Mouse (Mus musculus) bone marrow, adult 2 months (tissue): ENCODE data around the gene Ptprn2.

Experiments used
- CTCF ChIP-seq: fragments of 200-500 bp; IDR thresholded peaks from 2 replicates; pipeline ENCODE4 v1.5.1; 2011; ENCODE audit warnings: low read length, control low read depth; ENCODE audit not compliant: control insufficient read depth, insufficient read depth
- POLR2A ChIP-seq: fragments of 200-500 bp; IDR thresholded peaks from 2 replicates; pipeline ENCODE4 v1.6.1; 2011; ENCODE audit warnings: low read depth, mild to moderate bottlenecking, control low read depth, low read length, borderline replicate concordance; ENCODE audit not compliant: control insufficient read depth

GRCm38 (mm10) chr12:117023235-117023634 lies 537.7 kb downstream of the Ptprn2 start:
- TF ChIP-seq POLR2A (no peak), CTCF (no peak)
